Mouse (Mus musculus) heart, adult 2 months (tissue): ENCODE data around the gene Nutm1. TPM values are rescaled to one million over a fixed set of nuclear protein-coding genes. Genes with fewer than 3 reads are reported as not detected.
"Not testable (repeated sequence)": the region's sequence is repeated elsewhere in the genome, so short reads cannot be mapped to it uniquely, and the experiment has no call there.

Experiments used
- DNase-seq, 2 experiments: peaks; one replicate each; pipeline ENCODE4 v3.0.0; 2021
- H3K27ac ChIP-seq: fragments of 200-600 bp; 2 replicates; pipeline ENCODE4 v1.8.1; 2022
- H3K27me3 ChIP-seq: fragments of 200-500 bp; 2 replicates; pipeline ENCODE4 v1.6.1; 2012; ENCODE audit warnings: mild to moderate bottlenecking, low read length, inconsistent platforms, mixed read lengths; ENCODE audit not compliant: control insufficient read depth, insufficient read depth
- H3K36me3 ChIP-seq: fragments of 200-500 bp; 2 replicates; pipeline ENCODE4 v1.6.1; 2012; ENCODE audit warnings: low read length, inconsistent platforms; ENCODE audit not compliant: control insufficient read depth, insufficient read depth
- H3K4me1 ChIP-seq: fragments of 200-500 bp; 2 replicates; pipeline ENCODE4 v1.6.1; 2011; ENCODE audit warnings: low read length; ENCODE audit not compliant: control insufficient read depth, insufficient read depth
- H3K4me3 ChIP-seq: fragments of 200-600 bp; 2 replicates; pipeline ENCODE4 v1.8.1; 2022
- H3K79me2 ChIP-seq: fragments of 200-500 bp; replicated peaks from 2 replicates; pipeline ENCODE4 v1.6.1; 2012; ENCODE audit warnings: mild to moderate bottlenecking, inconsistent platforms, low read length, moderate library complexity, mixed read lengths; ENCODE audit not compliant: control insufficient read depth, insufficient read depth
- H3K9ac ChIP-seq: fragments of 200-500 bp; 2 replicates; pipeline ENCODE4 v1.6.1; 2012; ENCODE audit warnings: low read depth, mild to moderate bottlenecking, control low read depth, inconsistent platforms, low read length, mixed read lengths
- CTCF ChIP-seq: fragments of 200-600 bp; IDR thresholded peaks from 2 replicates; pipeline ENCODE4 v1.8.1; 2022; ENCODE audit warnings: antibody characterized with exemption, mild to moderate bottlenecking, moderate library complexity
- EP300 ChIP-seq: fragments of 200-500 bp; IDR thresholded peaks from 2 replicates; pipeline ENCODE4 v1.6.1; 2011; ENCODE audit warnings: low read depth, low read length, control low read depth; ENCODE audit not compliant: insufficient read depth
- POLR2A ChIP-seq: fragments of 200-500 bp; IDR thresholded peaks from 2 replicates; pipeline ENCODE4 v1.6.1; 2011; ENCODE audit warnings: mild to moderate bottlenecking, low read depth, low read length, control low read depth; ENCODE audit not compliant: insufficient read depth
- WGBS: fragments of 180-500 bp; shearing (Covaris S2); methylation state at CpG from one replicate; pipeline ENCODE4 v1.1.7; 2018; 5-methylcytosine and 5-hydroxymethylcytosine counted together
- intact Hi-C: fragments of 180-260 bp; cut with DNase I; formaldehyde crosslinking; loops from one replicate; pipeline ENCODE4 v1.15.1; 2025
- polyA plus RNA-seq: library from polyadenylated mRNA; depleted of rRNA; stranded (reverse); fragments of >200 nt; gene quantifications from 2 replicates; pipeline ENCODE4 v1.2.3, GENCODE M21; 2012
- total RNA-seq, 2 experiments: library from RNA; stranded (reverse); gene quantifications; 2 replicates each; pipeline ENCODE4 v1.2.3; 2021

Nutm1 gene
- total and polyA plus RNA-seq, 3 experiments = not detected

- intact Hi-C loops = no loop called here
- WGBS = 49% methylated on average over 4 of the region's 4 CpGs
- Histone ChIP-seq H3K27me3 (no peaks in the 10 kb centered on the region), H3K4me3 (no peak overlapping the region), H3K9ac (no peak overlapping the region), H3K36me3 (peaks cover 9% of the 10 kb centered on the region), H3K4me1 (peaks cover 8% of the 10 kb centered on the region), H3K27ac (no peak overlapping the region), H3K79me2 (no peaks in the 10 kb centered on the region; the same call in 1 of the 2 replicates)
- DNase-seq = no peak
- TF ChIP-seq EP300 (no peak), CTCF (no peak), POLR2A (no peak)
These were observed 28.0 kb upstream of the Nutm1 start for GRCm38 (mm10) chr2:112287059-112287458.

GRCm38 (mm10) chr2:112286062-112286461, 27.0 kb upstream of the Nutm1 start:
- H3K9ac ChIP-seq, H3K79me2 ChIP-seq, DNase-seq, H3K27me3 ChIP-seq, H3K27ac ChIP-seq, H3K36me3 ChIP-seq, H3K4me3 ChIP-seq, intact Hi-C loops, H3K4me1 ChIP-seq: not testable (repeated sequence)
- WGBS = 100% methylated on average over 1 of the region's 1 CpGs

- 64% methylated on average over 6 of the region's 6 CpGs for whole genome bisulfite sequencing
- intact Hi-C loops = no loop called here
- peak overlapping the region; percentile 76 for H3K27ac ChIP-seq
- peak overlapping the region; percentile 66 for H3K4me3 ChIP-seq
- H3K36me3 ChIP-seq = peaks cover 7% of the 10 kb centered on the region
- H3K27me3 ChIP-seq = no peaks in the 10 kb centered on the region
- no peaks in the 10 kb centered on the region; the same call in 1 of the 2 replicates for H3K79me2 ChIP-seq
- no peak overlapping the region for H3K9ac ChIP-seq
- no peak for DNase-seq
- no peak for TF ChIP-seq CTCF
- no peak for TF ChIP-seq EP300
- no peak for TF ChIP-seq POLR2A
- peaks cover 6% of the 10 kb centered on the region for H3K4me1 ChIP-seq
These were observed 25.9 kb upstream of the Nutm1 start for GRCm38 (mm10) chr2:112285031-112285390.

GRCm38 (mm10) chr2:112284363-112285030, 25.4 kb upstream of the Nutm1 start:
- WGBS = 3% methylated on average over 21 of the region's 21 CpGs
- H3K4me3 ChIP-seq = peak overlapping the region; percentile 66
- intact Hi-C loops = no loop called here

GRCm38 (mm10) chr2:112282846-112283245, 23.8 kb upstream of the Nutm1 start:
- Histone ChIP-seq H3K4me1 (peaks cover 6% of the 10 kb centered on the region), H3K36me3 (peaks cover 3% of the 10 kb centered on the region), H3K27ac (no peak overlapping the region), H3K9ac (no peak overlapping the region), H3K27me3 (no peaks in the 10 kb centered on the region), H3K79me2 (no peaks in the 10 kb centered on the region), H3K4me3 (no peak overlapping the region)
- TF ChIP-seq CTCF = no peak
- DNase-seq = no peak
- 88% methylated on average over 1 of the region's 1 CpGs for WGBS
- intact Hi-C loops = loop anchor here (2.0 kb wide), 1 partner anchor 16 kb away; the partner anchor contains the start of gene Gm21985

More at GRCm38 (mm10) chr2:112284363-112285030, 25.4 kb upstream of the Nutm1 start:
- DNase-seq = peak; percentile 74 to 80
- H3K27me3 ChIP-seq = no peaks in the 10 kb centered on the region
- H3K27ac ChIP-seq = peak overlapping the region; percentile 76
- TF ChIP-seq CTCF = no peak
- 0 out of 2 replicates have a peak, but pooled peaks have one; percentile 43 for TF ChIP-seq EP300
- TF ChIP-seq POLR2A = peak; percentile 73
- H3K79me2 ChIP-seq = no peaks in the 10 kb centered on the region; the same call in 1 of the 2 replicates
- peaks cover 6% of the 10 kb centered on the region for H3K36me3 ChIP-seq
- H3K4me1 ChIP-seq = peaks cover 6% of the 10 kb centered on the region
- peak overlapping the region; percentile 51 for H3K9ac ChIP-seq

GRCm38 (mm10) chr2:112276870-112277269, 17.8 kb upstream of the Nutm1 start:
- 93% methylated on average over 3 of the region's 3 CpGs for WGBS
- H3K79me2 ChIP-seq = 0 out of 2 replicates have a peak, but pooled peaks cover 3% of the 10 kb centered on the region
- no peak for TF ChIP-seq POLR2A
- TF ChIP-seq CTCF = no peak
- no peak for TF ChIP-seq EP300
- peaks cover 2% of the 10 kb centered on the region for H3K36me3 ChIP-seq
- H3K27ac ChIP-seq = no peak overlapping the region
- intact Hi-C loops = no loop called here
- peaks cover 2% of the 10 kb centered on the region for H3K4me1 ChIP-seq
- H3K27me3 ChIP-seq = no peaks in the 10 kb centered on the region
- H3K9ac ChIP-seq = no peak overlapping the region
- H3K4me3 ChIP-seq = no peak overlapping the region
- no peak for DNase-seq
